Mouse (Mus musculus) midbrain, embryonic 15.5 days (tissue): ENCODE measurements around the gene Cbll1. TPM values are rescaled to one million over a fixed set of nuclear protein-coding genes. Genes with fewer than 3 reads are reported as not detected.
A peak's percentile ranks its signal among the peaks of the same experiment; 100 is the strongest.
"Not testable (repeated sequence)": the region's sequence is repeated elsewhere in the genome, so short reads cannot be mapped to it uniquely, and the experiment has no call there.

Experiments used
- ATAC-seq: fragments of 200-750 bp; cut with Nextera tagmentation; replicated peaks from 2 replicates; pipeline ENCODE4 v1.8.0; 2017; ENCODE audit warnings: moderate TSS enrichment
- H3K27ac ChIP-seq: fragments of 300-500 bp; sonication (generic); 2 replicates; pipeline ENCODE4 v1.5.1; 2015; ENCODE audit warnings: mild to moderate bottlenecking, inconsistent platforms
- H3K27me3 ChIP-seq: fragments of 300-500 bp; sonication (generic); replicated peaks from 2 replicates; pipeline ENCODE4 v1.6.1; 2015; ENCODE audit warnings: inconsistent platforms
- H3K36me3 ChIP-seq: fragments of 300-500 bp; sonication (generic); replicated peaks from 2 replicates; pipeline ENCODE4 v1.6.1; 2015; ENCODE audit warnings: inconsistent platforms
- H3K4me1 ChIP-seq: fragments of 300-500 bp; sonication (generic); 2 replicates; pipeline ENCODE4 v1.6.1; 2015; ENCODE audit warnings: inconsistent platforms
- H3K4me2 ChIP-seq: fragments of 300-500 bp; sonication (generic); 2 replicates; pipeline ENCODE4 v1.6.1; 2015; ENCODE audit warnings: inconsistent platforms, mild to moderate bottlenecking, moderate library complexity
- H3K4me3 ChIP-seq: fragments of 300-500 bp; sonication (generic); 2 replicates; pipeline ENCODE4 v1.5.1; 2015; ENCODE audit warnings: mild to moderate bottlenecking, inconsistent platforms
- H3K9ac ChIP-seq: fragments of 300-500 bp; sonication (generic); 2 replicates; pipeline ENCODE4 v1.6.1; 2015; ENCODE audit warnings: mild to moderate bottlenecking, inconsistent platforms
- H3K9me3 ChIP-seq: fragments of 300-500 bp; sonication (generic); 2 replicates; pipeline ENCODE4 v1.6.1; 2016; ENCODE audit warnings: inconsistent platforms
- WGBS: fragments of 180-500 bp; shearing (Covaris S2); methylation state at CpG from one replicate; pipeline ENCODE4 v1.1.7; 2015; ENCODE audit warnings: mixed read lengths; 5-methylcytosine and 5-hydroxymethylcytosine counted together
- polyA plus RNA-seq: library from polyadenylated mRNA; unstranded; fragments of >200 nt; fragmentation: Nextera tagmentation; extraction: Ambion mirVana; gene quantifications from 2 replicates; pipeline ENCODE4 v1.2.1, GENCODE M21; 2015

The Cbll1 gene
- polyA plus RNA-seq, 1 experiment from 2014 or later, result 17.9 TPM

- H3K4me3 ChIP-seq, result no peak overlapping the region
- H3K9me3 ChIP-seq, result no peaks in the 10 kb centered on the region
- H3K36me3 ChIP-seq, result no peaks in the 10 kb centered on the region
- H3K9ac ChIP-seq, result no peak overlapping the region
- WGBS, result 78% methylated on average over 6 of the region's 6 CpGs
- ATAC-seq, result no peak
- no peak overlapping the region for H3K27ac ChIP-seq
- no peak overlapping the region for H3K4me2 ChIP-seq
- no peaks in the 10 kb centered on the region for H3K27me3 ChIP-seq
- H3K4me1 ChIP-seq, result 0 out of 2 replicates have a peak, but pooled peaks cover 4% of the 10 kb centered on the region
These were observed 20.7 kb upstream of the Cbll1 start for GRCm38 (mm10) chr12:31520119-31520518.

DNA sequence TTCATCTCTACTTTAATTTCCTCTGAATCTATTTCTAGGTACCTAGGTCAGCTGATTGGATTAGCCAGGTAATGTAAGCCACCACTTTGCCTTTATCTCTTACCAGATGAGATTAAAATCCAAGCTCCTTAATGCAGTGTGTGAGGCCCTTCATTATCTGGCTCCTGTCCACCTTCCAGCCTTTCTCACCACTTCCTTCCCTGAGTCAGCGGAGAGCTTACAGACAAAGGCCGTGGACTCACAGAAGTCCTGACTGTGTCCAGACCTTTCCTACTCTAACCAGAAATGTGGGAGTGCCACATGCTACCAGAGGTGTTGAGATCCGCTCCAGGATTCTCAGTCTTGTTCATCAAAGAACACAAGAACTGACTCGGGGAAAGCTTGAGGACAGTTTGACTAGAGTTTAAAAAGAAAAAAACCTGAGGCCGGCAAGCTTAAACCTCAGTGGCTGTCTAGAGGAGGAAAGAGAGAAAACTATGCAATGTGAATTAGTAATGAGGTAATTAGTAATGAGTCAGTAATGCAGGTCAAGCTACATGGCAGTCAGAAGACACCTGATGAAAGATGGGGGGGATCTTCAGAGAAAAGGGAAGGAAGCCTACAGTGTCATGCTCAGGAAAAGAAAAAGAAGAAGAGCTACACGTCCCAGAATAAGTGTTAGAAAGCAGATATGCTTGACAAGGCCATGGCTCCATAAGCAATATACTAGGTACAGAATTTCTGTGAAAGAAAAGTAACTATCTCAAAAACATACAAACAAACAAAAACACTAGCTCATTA is 14.5 kb upstream of the Cbll1 start:
- H3K4me3 ChIP-seq, result no peak overlapping the region
- no peak overlapping the region for H3K9ac ChIP-seq
- no peak for ATAC-seq
- H3K4me2 ChIP-seq, result no peak overlapping the region
- H3K36me3 ChIP-seq, result no peaks in the 10 kb centered on the region
- H3K27ac ChIP-seq, result no peak overlapping the region
- H3K27me3 ChIP-seq, result no peaks in the 10 kb centered on the region
- WGBS, result 73% methylated on average over 6 of the region's 6 CpGs
- no peaks in the 10 kb centered on the region for H3K4me1 ChIP-seq
- H3K9me3 ChIP-seq, result no peaks in the 10 kb centered on the region

DNA sequence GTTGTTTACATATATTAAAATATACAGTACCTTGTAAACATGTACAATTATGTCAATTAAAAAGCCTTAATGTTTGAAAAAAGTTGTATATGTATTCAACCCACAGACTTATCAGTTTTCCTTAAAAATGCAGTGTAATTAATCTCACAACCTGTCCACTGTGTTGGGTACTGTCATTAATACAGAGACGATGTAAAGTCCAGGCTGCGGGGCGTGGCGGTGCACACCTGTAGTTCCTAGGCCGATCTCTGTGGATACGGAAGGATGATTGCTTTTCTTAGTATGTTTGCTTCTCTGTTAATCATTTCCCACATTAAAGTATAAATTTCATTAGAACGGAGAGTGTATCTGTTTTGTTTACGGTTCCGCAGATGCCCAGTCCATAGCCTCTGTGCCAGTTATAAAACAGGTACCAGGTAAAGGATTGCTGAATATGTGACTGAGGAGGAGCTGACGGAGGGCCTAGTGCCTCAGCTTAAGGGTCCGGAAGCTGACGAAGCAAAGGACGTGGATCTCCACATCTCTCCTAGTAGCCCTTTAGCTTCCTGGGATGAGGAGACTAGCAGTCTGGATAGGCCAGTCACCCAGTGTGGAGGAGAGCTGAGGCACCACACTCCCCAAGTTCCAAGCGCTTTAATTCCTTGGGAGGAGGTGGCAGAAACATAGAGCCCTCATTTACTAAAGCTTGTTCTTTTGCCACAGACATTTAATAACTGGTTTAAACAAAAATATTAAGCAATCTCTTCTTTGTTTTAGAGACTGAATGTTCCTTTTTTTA is 13.4 kb upstream of the Cbll1 start:
- H3K4me3 ChIP-seq, result no peak overlapping the region
- WGBS, result 91% methylated on average over 14 of the region's 14 CpGs
- no peaks in the 10 kb centered on the region for H3K27me3 ChIP-seq
- H3K27ac ChIP-seq, result no peak overlapping the region
- ATAC-seq, result no peak
- no peaks in the 10 kb centered on the region for H3K36me3 ChIP-seq
- no peaks in the 10 kb centered on the region for H3K9me3 ChIP-seq
- no peaks in the 10 kb centered on the region for H3K4me1 ChIP-seq
- H3K9ac ChIP-seq, result no peak overlapping the region
- no peak overlapping the region for H3K4me2 ChIP-seq

GRCm38 (mm10) chr12:31511218-31511617 is 11.8 kb upstream of the Cbll1 start:
- no peak overlapping the region for H3K27ac ChIP-seq
- no peaks in the 10 kb centered on the region for H3K36me3 ChIP-seq
- no peak for ATAC-seq
- H3K9me3 ChIP-seq, result no peaks in the 10 kb centered on the region
- WGBS, result 67% methylated on average over 5 of the region's 5 CpGs
- H3K4me2 ChIP-seq, result no peak overlapping the region
- H3K9ac ChIP-seq, result no peak overlapping the region
- no peak overlapping the region for H3K4me3 ChIP-seq
- no peaks in the 10 kb centered on the region for H3K27me3 ChIP-seq
- H3K4me1 ChIP-seq, result no peaks in the 10 kb centered on the region

DNA sequence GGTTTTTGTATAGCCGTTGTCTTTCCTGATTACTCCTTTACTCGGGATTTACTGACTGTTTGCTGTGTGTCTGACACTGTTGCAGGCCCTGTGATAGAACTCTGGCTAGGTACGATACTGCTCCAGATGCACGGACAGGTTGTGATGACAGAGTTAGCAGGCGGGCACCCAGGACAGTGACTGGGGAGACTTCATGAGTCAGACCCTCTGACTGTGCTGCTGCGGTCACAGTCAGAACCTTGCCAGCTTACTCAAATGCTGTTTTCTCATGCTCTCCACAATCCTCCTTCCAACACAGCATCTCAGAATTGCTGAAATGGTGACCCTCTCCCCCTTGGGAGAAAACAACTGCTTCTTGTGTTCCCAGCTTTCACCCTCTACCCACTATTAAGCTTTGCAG is 9.1 kb upstream of the Cbll1 start:
- Histone ChIP-seq H3K27me3 (no peaks in the 10 kb centered on the region), H3K36me3 (no peaks in the 10 kb centered on the region), H3K4me1 (no peaks in the 10 kb centered on the region), H3K4me3 (no peak overlapping the region), H3K9me3 (no peaks in the 10 kb centered on the region), H3K9ac (no peak overlapping the region), H3K4me2 (no peak overlapping the region), H3K27ac (no peak overlapping the region)
- no peak for ATAC-seq
- WGBS, result 84% methylated on average over 6 of the region's 6 CpGs

GRCm38 (mm10) chr12:31507718-31508364 is 8.4 kb upstream of the Cbll1 start:
- Histone ChIP-seq H3K4me3 (no peak overlapping the region), H3K9ac (no peak overlapping the region), H3K9me3 (no peaks in the 10 kb centered on the region), H3K27me3 (no peaks in the 10 kb centered on the region), H3K27ac (no peak overlapping the region), H3K4me2 (no peak overlapping the region), H3K4me1 (no peaks in the 10 kb centered on the region), H3K36me3 (no peaks in the 10 kb centered on the region)
- 43% methylated on average over 6 of the region's 6 CpGs for WGBS
- 0 out of 2 replicates have a peak, but pooled peaks have one; percentile 58 for ATAC-seq

DNA sequence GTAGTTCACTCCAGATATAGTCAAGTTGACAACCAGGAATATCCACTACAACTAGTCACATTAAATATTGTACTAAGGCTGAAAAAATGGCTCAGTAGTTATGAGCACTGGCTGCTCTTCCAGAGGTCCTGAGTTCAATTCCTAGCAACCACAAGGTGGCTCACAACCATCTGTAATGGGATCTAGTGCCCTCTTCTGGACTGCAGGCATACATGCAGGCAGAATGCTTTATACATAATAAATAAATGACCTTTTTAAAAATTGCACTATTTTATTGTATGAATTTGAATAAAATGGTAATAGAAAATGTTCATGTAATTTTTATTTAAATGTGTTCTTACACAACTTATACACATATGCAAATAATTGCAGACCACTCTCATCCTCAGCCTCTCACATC is 3.8 kb upstream of the Cbll1 start:
- H3K27ac ChIP-seq, result no peak overlapping the region
- no peaks in the 10 kb centered on the region for H3K9me3 ChIP-seq
- peaks cover 8% of the 10 kb centered on the region for H3K4me1 ChIP-seq
- no peak overlapping the region for H3K9ac ChIP-seq
- no peak overlapping the region for H3K4me2 ChIP-seq
- H3K36me3 ChIP-seq, result no peaks in the 10 kb centered on the region
- no peak overlapping the region for H3K4me3 ChIP-seq
- no peak for ATAC-seq
- no peaks in the 10 kb centered on the region for H3K27me3 ChIP-seq

DNA sequence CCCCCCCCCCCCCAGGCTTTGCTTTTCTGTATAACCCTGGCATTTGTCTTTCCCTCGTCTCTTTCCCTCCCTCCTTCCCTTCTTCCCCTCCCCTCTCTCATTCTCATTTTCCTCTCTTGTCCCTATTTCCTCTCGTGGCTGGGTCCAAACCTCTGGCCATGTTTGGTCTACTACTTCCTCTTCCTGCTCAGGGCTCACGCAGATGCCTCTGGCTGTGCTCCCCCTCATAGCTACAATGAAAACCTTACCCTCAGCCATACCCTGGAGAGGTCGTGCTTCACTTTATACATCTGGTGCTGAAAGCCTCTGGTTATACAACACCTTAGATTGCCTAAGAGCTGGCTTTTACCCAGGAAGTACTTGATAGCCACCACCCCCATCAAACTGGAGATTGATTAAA is 1.9 kb upstream of the Cbll1 start:
- 68% methylated on average over 4 of the region's 4 CpGs for WGBS
- Histone ChIP-seq H3K4me1 (peaks cover 18% of the 10 kb centered on the region), H3K9me3 (no peaks in the 10 kb centered on the region), H3K9ac (no peak overlapping the region), H3K4me3 (no peak overlapping the region), H3K27ac (no peak overlapping the region), H3K36me3 (no peaks in the 10 kb centered on the region), H3K4me2 (no peak overlapping the region), H3K27me3 (no peaks in the 10 kb centered on the region)
- ATAC-seq, result no peak

- under 1% methylated on average over 12 of the region's 12 CpGs for WGBS
- no peaks in the 10 kb centered on the region for H3K36me3 ChIP-seq
- ATAC-seq, result no peak
- H3K4me3 ChIP-seq, result peak overlapping the region; percentile 77
- H3K9ac ChIP-seq, result peak overlapping the region; percentile 68
- no peaks in the 10 kb centered on the region for H3K9me3 ChIP-seq
- no peaks in the 10 kb centered on the region for H3K27me3 ChIP-seq
- peak overlapping the region; percentile 73 for H3K4me2 ChIP-seq
- H3K4me1 ChIP-seq, result peaks cover 21% of the 10 kb centered on the region
- peak overlapping the region; percentile 97 for H3K27ac ChIP-seq
These were observed 780 bp upstream of the Cbll1 start for GRCm38 (mm10) chr12:31500196-31500595.

DNA sequence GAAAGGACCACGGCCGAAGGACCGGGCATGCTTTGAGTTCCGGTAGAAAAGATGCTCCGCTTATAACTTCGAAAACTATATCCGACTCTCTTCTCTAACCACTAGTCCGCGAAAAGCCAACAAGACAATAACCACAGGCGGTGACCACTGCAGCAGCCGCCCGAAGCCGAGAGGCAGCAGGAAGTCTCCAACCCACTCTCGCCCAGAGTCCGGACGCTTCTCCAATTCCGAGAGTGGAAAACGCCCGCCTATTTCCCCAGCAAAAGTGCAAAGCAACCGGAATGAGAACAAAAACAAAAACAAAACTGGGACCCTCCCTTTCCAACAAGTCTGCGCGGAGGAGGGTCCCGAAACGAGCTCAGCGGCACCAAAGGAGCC is 491 bp downstream of the Cbll1 start:
- ATAC-seq, result no peak
- H3K36me3 ChIP-seq, result peaks cover 4% of the 10 kb centered on the region; the same call in 1 of the 2 replicates

GRCm38 (mm10) chr12:31486431-31486830 is 13.0 kb downstream of the Cbll1 start:
- Histone ChIP-seq H3K9ac (no peak overlapping the region), H3K4me1 (no peaks in the 10 kb centered on the region), H3K4me3 (no peak overlapping the region), H3K4me2 (no peak overlapping the region), H3K36me3 (peaks cover 22% of the 10 kb centered on the region), H3K27me3 (no peaks in the 10 kb centered on the region), H3K9me3 (no peaks in the 10 kb centered on the region), H3K27ac (no peak overlapping the region)
- no peak for ATAC-seq
- WGBS, result 82% methylated on average over 6 of the region's 6 CpGs

More for the DNA sequence above, 491 bp downstream of the Cbll1 start:
- no peaks in the 10 kb centered on the region for H3K27me3 ChIP-seq
- H3K27ac ChIP-seq, result peak overlapping the region; percentile 97
- under 1% methylated on average over 25 of the region's 25 CpGs for WGBS
- H3K4me3 ChIP-seq, result peak overlapping the region; percentile 77
- peaks cover 21% of the 10 kb centered on the region for H3K4me1 ChIP-seq
- peak overlapping the region; percentile 73 for H3K4me2 ChIP-seq
- H3K9me3 ChIP-seq, result no peaks in the 10 kb centered on the region
- peak overlapping the region; percentile 68 for H3K9ac ChIP-seq

GRCm38 (mm10) chr12:31478182-31478581 is 21.2 kb downstream of the Cbll1 start:
- H3K4me3 ChIP-seq, H3K4me2 ChIP-seq, H3K27ac ChIP-seq, ATAC-seq, H3K36me3 ChIP-seq, H3K9ac ChIP-seq, H3K27me3 ChIP-seq, H3K4me1 ChIP-seq, H3K9me3 ChIP-seq: not testable (repeated sequence)
- WGBS, result 98% methylated on average over 6 of the region's 6 CpGs
